Mouse (Mus musculus): ENCODE results near the gene Nat8f2.
"Not testable (repeated sequence)": the region's sequence is repeated elsewhere in the genome, so short reads cannot be mapped to it uniquely, and the experiment has no call there.

Gene Nat8f2

GRCm38 (mm10) chr6:85869006-85869405 lies at the start of gene Nat8f2:
Gene Nat8f2 (minus strand): TSS chr6:85869158.
- in situ Hi-C loops (cut with MseI, MboI): not testable (repeated sequence)

- in situ Hi-C loops (cut with MseI, MboI): loop anchor here in 1 of 2 experiments (25.0 kb wide), 1 partner anchor 281 kb away; no protein-coding TSS in a partner anchor
Measured at GRCm38 (mm10) chr6:85918341-85918740, 49.4 kb upstream of the Nat8f2 start.

- in situ Hi-C loops (cut with MseI, MboI): loop anchor here in 1 of 2 experiments (25.0 kb wide), 1 partner anchor 279 kb away; no protein-coding TSS in a partner anchor
Measured at GRCm38 (mm10) chr6:85916596-85916995, 47.6 kb upstream of the Nat8f2 start.

DNA sequence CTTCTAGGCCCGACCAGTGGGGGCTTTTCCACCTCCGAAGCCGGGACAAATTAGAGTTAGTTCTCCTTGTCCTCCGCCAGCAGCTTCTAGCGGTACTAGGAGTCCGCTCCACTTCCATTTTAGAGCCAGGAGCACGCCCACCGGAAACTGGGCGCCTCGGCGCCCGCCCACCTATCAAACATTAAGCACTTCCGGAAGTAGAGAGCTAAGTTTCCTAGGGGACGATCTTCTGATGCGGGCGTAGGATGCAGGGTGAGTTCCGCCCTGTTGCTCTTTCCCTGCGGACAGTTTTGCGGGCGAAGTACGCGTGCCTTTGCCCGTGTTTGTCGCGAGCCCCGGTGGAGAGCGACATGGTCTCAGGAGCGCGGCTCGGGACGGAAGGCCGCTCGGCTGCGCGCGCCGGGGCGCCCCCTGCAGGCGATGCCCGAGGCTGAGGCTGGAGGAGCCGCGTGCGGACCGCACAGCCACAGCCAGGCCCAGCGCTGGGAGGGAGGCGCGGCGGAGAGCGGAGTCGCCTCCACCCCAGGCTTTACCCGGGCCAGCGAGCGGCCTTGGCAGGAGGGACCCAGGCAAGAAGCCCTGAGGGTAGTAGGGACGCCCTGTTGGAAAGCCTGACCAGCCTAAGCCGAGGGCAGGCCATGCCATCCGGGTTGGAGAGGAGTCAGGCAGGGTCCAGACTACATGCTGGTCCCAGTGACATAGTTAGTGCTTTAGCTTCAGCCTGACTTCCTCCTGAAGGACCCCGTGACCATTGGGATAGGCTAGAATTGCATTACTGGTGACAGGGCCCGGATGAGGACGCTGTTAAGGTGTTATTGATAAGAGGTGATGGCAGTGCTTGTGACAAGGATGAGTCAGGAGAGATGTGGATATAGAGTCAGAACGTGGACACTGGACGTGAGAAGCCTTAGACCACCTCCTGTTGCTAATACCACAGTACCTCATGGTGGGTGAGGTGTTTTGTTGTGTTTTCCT lies 46.9 kb upstream of the Nat8f2 start, which contains the start of gene Nat8f1:
TSS of gene Nat8f1 (minus strand) at position 149 of the 975 bp plus-strand sequence.
- in situ Hi-C loops (cut with MseI, MboI): loop anchor here in 1 of 2 experiments (25.0 kb wide), 1 partner anchor 279 kb away; no protein-coding TSS in a partner anchor

DNA sequence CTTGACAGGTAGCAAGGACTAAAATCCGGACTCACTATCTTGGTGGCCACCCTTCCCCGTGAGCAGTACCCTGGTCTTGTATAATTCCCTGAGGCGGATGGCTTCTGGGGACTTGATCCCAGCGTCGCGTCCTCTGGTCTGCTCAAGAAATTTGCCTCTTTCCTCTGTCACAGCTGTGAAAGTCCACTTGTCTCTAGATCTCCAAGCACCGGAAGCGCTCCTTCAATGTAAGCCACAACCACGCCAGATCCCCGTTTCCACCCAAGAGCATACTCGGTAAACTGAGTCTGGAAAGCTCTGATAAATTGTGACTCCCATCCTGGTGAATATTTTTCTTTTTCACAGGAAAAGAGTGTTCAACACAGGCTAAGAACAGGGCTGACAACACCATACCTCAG lies 46.2 kb upstream of the Nat8f2 start:
- in situ Hi-C loops (cut with MseI, MboI): loop anchor here in 1 of 2 experiments (25.0 kb wide), 1 partner anchor 278 kb away; no protein-coding TSS in a partner anchor

DNA sequence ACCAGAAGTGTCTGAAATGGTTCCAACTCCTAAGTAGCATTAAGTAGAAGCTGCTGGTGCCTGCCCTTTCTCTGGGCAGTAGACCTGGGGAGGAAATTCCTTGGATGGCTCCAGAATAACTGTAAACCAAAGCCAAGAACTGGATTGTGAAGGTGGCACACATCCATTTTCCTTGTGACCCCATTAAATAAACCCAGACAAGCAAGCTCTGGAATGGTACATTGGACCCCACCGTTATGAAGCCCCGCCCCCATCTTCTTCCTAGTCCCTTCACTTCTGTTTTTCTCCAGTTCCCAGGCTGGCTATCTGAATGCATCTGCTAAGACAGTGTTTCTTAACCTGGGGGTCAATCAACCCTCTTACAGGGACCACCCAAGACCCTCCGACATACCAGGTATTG lies 42.6 kb upstream of the Nat8f2 start, which contains the start of gene Tprkb:
TSS of gene Tprkb (plus strand) at position 279 of the 400 bp plus-strand sequence.
- in situ Hi-C loops (cut with MseI, MboI): loop anchor here in 1 of 2 experiments (25.0 kb wide), 1 partner anchor 274 kb away; no protein-coding TSS in a partner anchor

DNA sequence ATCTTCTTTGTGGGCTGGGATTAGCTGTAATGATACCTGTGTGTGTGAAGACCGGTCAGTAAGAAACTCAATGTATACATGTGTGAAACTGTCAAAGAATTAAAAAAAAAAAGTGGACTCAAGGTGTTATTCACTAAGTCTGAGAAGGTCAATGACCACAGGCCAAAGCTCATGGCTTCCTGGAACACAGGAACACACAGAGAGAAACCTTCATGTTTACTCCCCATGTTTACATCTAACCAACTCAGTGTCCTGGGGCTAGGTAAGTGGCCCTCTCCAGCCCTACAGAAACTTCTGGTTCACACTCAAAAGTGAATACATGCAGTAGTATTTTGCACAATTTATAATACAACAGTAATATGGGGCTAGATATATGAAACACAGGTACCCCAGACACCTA lies 40.7 kb upstream of the Nat8f2 start:
- in situ Hi-C loops (cut with MseI, MboI): loop anchor here in 1 of 2 experiments (10.0 to 25.0 kb wide), 2 partner anchors 75 to 272 kb away; partner anchors contain the start of gene Nat8

DNA sequence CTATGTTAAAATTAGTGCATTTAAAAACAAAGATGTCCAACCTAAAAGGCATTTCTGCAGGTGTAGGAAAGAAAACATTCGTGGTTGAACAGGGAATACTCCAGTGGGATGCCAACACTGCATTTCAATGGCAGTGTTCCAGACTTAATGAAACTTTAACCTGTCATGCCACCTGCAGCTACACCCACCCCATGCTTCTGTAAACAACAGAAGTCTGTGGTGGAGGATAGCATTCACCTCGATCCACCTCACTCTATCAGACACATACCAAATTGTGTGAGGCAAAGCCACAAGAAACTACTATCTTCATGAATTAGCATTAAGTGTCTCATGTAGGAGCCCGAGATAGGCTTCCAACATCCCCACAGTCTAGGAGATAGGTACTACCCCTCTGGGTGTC lies 39.4 kb upstream of the Nat8f2 start:
- in situ Hi-C loops (cut with MseI, MboI): loop anchor here in 1 of 2 experiments (10.0 to 25.0 kb wide), 2 partner anchors 74 to 271 kb away; partner anchors contain the start of gene Nat8

DNA sequence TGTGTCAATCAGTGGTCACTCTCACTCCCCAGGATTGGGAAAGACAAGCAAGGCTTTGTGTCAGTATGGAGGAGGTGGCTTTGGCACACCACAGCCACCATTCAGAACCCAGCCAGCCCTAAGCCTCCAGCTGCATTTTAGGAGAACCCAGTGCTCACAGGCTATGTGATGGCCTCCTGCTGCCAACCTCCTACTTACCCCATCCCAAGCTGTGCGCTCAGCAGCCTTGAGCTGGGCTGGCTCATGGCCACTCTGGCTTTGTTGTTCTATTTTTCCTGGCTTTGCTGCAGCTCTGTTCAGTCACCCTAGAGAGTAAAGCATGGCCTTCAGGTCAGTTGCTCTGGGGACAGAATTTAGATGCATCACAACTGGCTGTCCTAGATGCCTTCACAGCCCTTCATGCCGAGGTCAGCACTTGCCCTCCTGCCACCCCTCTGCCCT lies 38.0 kb upstream of the Nat8f2 start:
- in situ Hi-C loops (cut with MseI, MboI): loop anchor here in 1 of 2 experiments (10.0 to 25.0 kb wide), 2 partner anchors 72 to 270 kb away; partner anchors contain the start of gene Nat8

DNA sequence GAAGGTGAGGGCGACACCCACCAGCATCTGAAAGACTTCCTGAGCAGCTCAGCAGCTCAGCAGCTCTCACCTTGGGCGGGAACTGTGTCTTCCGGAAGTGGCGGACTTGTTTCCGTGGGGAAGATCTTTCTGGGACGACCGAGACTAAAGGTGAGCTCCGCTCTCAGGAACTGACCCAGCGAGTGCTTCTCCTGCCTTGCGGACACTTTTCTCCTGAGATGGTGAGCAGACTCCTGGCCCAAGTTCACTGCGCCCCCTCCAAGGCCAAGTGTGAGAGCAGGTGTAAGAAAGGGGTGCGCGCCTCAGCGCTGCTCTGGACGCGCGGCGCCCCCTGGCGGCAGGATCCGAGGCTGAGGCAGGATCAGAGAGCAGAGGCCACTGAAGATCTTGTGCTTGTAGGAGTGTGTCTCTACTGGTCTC lies 35.7 kb upstream of the Nat8f2 start, which contains the start of gene Nat8f4:
TSS of gene Nat8f4 (minus strand) at position 243 of the 420 bp plus-strand sequence.
- in situ Hi-C loops (cut with MseI, MboI): loop anchor here in 1 of 2 experiments (10.0 to 25.0 kb wide), 2 partner anchors 70 to 267 kb away; partner anchors contain the start of gene Nat8

- in situ Hi-C loops (cut with MseI, MboI): loop anchor here in 1 of 2 experiments (10.0 to 25.0 kb wide), 2 partner anchors 68 to 265 kb away; partner anchors contain the start of gene Nat8
Measured at GRCm38 (mm10) chr6:85902303-85902702, 33.3 kb upstream of the Nat8f2 start.

DNA sequence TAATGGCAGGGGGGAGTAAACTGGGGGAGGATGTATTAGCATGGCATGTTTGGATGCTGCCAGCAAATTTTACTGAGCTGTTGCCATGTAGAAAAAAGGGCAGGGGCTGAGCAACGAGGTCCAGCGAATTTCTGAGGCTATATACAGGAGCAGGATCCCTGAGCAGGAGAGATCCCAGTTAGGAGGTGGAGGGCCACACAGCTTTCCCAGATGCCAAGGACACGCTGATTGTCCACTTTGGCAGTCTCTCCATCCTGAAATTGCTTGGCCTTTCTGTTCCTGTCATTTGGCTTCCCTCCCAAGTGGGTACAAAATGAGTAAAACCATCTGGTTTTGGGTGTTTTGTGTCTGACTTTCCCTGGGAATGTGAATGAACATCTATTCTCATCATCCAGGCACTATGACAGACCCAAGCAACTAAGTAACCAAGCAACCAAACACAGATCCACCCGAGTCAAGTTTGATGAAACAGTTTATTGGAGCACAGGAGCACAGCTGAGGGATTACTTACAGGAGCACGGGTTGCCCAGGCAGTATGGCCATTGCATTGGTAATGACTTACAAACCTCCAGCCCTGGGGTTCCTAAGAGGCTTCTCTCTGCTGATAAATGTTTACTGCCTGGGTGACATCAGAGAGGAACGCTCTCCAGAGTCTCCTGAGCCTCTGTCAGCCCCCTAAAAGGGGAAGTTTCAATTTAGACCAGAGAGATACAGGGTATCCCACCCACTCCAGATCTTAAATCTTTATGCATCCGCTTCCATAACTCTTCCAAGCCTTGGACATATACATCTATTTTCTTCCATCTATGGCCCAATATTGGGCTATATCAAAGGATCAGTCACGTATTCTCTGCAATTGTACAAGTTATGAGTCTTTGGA lies 29.9 kb upstream of the Nat8f2 start:
- in situ Hi-C loops (cut with MseI, MboI): not testable (repeated sequence)

- in situ Hi-C loops (cut with MseI, MboI): not testable (repeated sequence)
Measured at GRCm38 (mm10) chr6:85895061-85895648, 26.2 kb upstream of the Nat8f2 start.

- in situ Hi-C loops (cut with MseI, MboI): no loop called here
Measured at GRCm38 (mm10) chr6:85888961-85889360, 20.0 kb upstream of the Nat8f2 start.

- in situ Hi-C loops (cut with MseI, MboI): no loop called here
Measured at GRCm38 (mm10) chr6:85884311-85884710, 15.4 kb upstream of the Nat8f2 start.

- in situ Hi-C loops (cut with MseI, MboI): not testable (repeated sequence)
Measured at GRCm38 (mm10) chr6:85883246-85883645, 14.3 kb upstream of the Nat8f2 start.

- in situ Hi-C loops (cut with MseI, MboI): no loop called here
Measured at GRCm38 (mm10) chr6:85867726-85868690, 950 bp downstream of the Nat8f2 start.

GRCm38 (mm10) chr6:85866995-85867394 lies 2.0 kb downstream of the Nat8f2 start:
- in situ Hi-C loops (cut with MseI, MboI): not testable (repeated sequence)

DNA sequence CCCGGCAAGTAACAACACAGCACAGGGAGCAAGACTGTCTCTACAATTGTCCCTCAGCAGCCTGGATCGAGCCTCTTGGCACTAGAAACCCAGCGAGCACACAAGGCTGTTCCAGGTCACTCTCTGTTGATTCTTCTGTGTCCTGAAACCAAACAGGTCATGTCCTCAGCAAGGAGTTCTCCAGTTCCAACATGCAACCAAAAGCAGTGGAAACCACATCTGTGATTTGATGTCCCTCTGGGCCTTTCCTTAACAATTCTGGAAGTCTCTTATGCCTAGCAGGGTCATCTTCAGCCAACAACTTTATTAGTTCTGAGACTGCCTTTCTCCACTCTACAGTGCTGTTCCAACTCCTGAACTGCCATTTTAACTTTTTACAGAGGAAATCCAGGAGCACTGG lies 2.8 kb downstream of the Nat8f2 start:
- in situ Hi-C loops (cut with MseI, MboI): not testable (repeated sequence)

Data from mouse trophoblast stem cell (cell line).